Mouse (Mus musculus) heart, embryonic 15.5 days (tissue): ENCODE results near the gene Zfp219. TPM values are rescaled to one million over a fixed set of nuclear protein-coding genes. Genes with fewer than 3 reads are reported as not detected.
"Not testable (repeated sequence)": the region's sequence is repeated elsewhere in the genome, so short reads cannot be mapped to it uniquely, and the experiment has no call there.

Source experiments
- ATAC-seq: fragments of 200-750 bp; cut with Nextera tagmentation; replicated peaks from 2 replicates; pipeline ENCODE4 v1.8.0; 2017; ENCODE audit warnings: low read depth, moderate TSS enrichment; ENCODE audit not compliant: insufficient number of reproducible peaks, insufficient read depth, low FRiP score
- H3K27ac ChIP-seq: fragments of 300-500 bp; sonication (generic); 2 replicates; pipeline ENCODE4 v1.5.1; 2015; ENCODE audit warnings: mild to moderate bottlenecking, inconsistent platforms
- H3K27me3 ChIP-seq: fragments of 300-500 bp; sonication (generic); 2 replicates; pipeline ENCODE4 v1.6.1; 2015; ENCODE audit warnings: inconsistent platforms
- H3K36me3 ChIP-seq: fragments of 300-500 bp; sonication (generic); 2 replicates; pipeline ENCODE4 v1.6.1; 2015; ENCODE audit warnings: mild to moderate bottlenecking, inconsistent platforms
- H3K4me1 ChIP-seq: fragments of 300-500 bp; sonication (generic); replicated peaks from 2 replicates; pipeline ENCODE4 v1.6.1; 2015; ENCODE audit warnings: inconsistent platforms
- H3K4me2 ChIP-seq: fragments of 300-500 bp; sonication (generic); 2 replicates; pipeline ENCODE4 v1.6.1; 2015; ENCODE audit warnings: inconsistent platforms, mild to moderate bottlenecking, moderate library complexity
- H3K4me3 ChIP-seq: fragments of 300-500 bp; sonication (generic); 2 replicates; pipeline ENCODE4 v1.5.1; 2015; ENCODE audit warnings: mild to moderate bottlenecking, inconsistent platforms
- H3K9ac ChIP-seq: fragments of 300-500 bp; sonication (generic); 2 replicates; pipeline ENCODE4 v1.6.1; 2015; ENCODE audit warnings: mild to moderate bottlenecking, inconsistent platforms
- H3K9me3 ChIP-seq: fragments of 300-500 bp; sonication (generic); replicated peaks from 2 replicates; pipeline ENCODE4 v1.6.1; 2016; ENCODE audit warnings: inconsistent platforms
- WGBS: fragments of 180-500 bp; shearing (Covaris S2); methylation state at CpG from one replicate; pipeline ENCODE4 v1.1.7; 2015; ENCODE audit warnings: mixed read lengths; 5-methylcytosine and 5-hydroxymethylcytosine counted together
- polyA plus RNA-seq: library from polyadenylated mRNA; unstranded; fragments of >200 nt; fragmentation: Nextera tagmentation; extraction: Ambion mirVana; gene quantifications from 2 replicates; pipeline ENCODE4 v1.2.1, GENCODE M21; 2015

Gene Zfp219
- polyA plus RNA-seq, result 18.1 and 23.6 TPM in 2 replicates

- Histone ChIP-seq H3K4me1 (peaks cover 46% of the 10 kb centered on the region), H3K27ac (peak within 1 kb of the TSS; percentile 100), H3K9me3 (no peaks in the 10 kb centered on the region), H3K36me3 (no peaks in the 10 kb centered on the region), H3K9ac (peak within 1 kb of the TSS; percentile 88), H3K27me3 (no peaks in the 10 kb centered on the region), H3K4me3 (peak within 1 kb of the TSS; percentile 68), H3K4me2 (peak within 1 kb of the TSS; percentile 81)
- 8% methylated on average over 15 of the region's 15 CpGs for WGBS
- ATAC-seq, result peak; percentile 68
These were observed at the start of gene Zfp219 for GRCm38 (mm10) chr14:52020486-52021137. TSS of gene Zfp219 (minus strand) at chr14:52020733.

GRCm38 (mm10) chr14:52066135-52066534 is 45.6 kb upstream of the Zfp219 start:
- no peaks in the 10 kb centered on the region for H3K9me3 ChIP-seq
- H3K4me1 ChIP-seq, result no peaks in the 10 kb centered on the region
- no peak overlapping the region for H3K4me2 ChIP-seq
- no peak overlapping the region for H3K4me3 ChIP-seq
- peaks cover 6% of the 10 kb centered on the region; the same call in 1 of the 2 replicates for H3K36me3 ChIP-seq
- 53% methylated on average over 4 of the region's 4 CpGs for WGBS
- no peaks in the 10 kb centered on the region for H3K27me3 ChIP-seq
- no peak overlapping the region for H3K9ac ChIP-seq
- no peak for ATAC-seq
- H3K27ac ChIP-seq, result no peak overlapping the region

GRCm38 (mm10) chr14:52061798-52062197 is 41.3 kb upstream of the Zfp219 start:
- Histone ChIP-seq H3K4me2 (no peak overlapping the region), H3K27me3 (no peaks in the 10 kb centered on the region), H3K9ac (no peak overlapping the region), H3K36me3 (no peaks in the 10 kb centered on the region), H3K9me3 (no peaks in the 10 kb centered on the region), H3K27ac (no peak overlapping the region), H3K4me1 (no peaks in the 10 kb centered on the region), H3K4me3 (no peak overlapping the region)
- WGBS, result 84% methylated on average over 8 of the region's 8 CpGs
- no peak for ATAC-seq

GRCm38 (mm10) chr14:52060800-52061199 is 40.3 kb upstream of the Zfp219 start:
- no peak overlapping the region for H3K4me3 ChIP-seq
- H3K27me3 ChIP-seq, result no peaks in the 10 kb centered on the region
- no peak overlapping the region for H3K27ac ChIP-seq
- no peaks in the 10 kb centered on the region for H3K9me3 ChIP-seq
- ATAC-seq, result no peak
- H3K4me2 ChIP-seq, result no peak overlapping the region
- no peak overlapping the region for H3K9ac ChIP-seq
- H3K4me1 ChIP-seq, result no peaks in the 10 kb centered on the region
- no peaks in the 10 kb centered on the region for H3K36me3 ChIP-seq
- WGBS, result 76% methylated on average over 1 of the region's 1 CpGs

GRCm38 (mm10) chr14:52059982-52060381 is 39.4 kb upstream of the Zfp219 start:
- Histone ChIP-seq H3K27me3 (no peaks in the 10 kb centered on the region), H3K4me2 (no peak overlapping the region), H3K4me1 (no peaks in the 10 kb centered on the region), H3K9me3 (no peaks in the 10 kb centered on the region), H3K27ac (no peak overlapping the region), H3K9ac (no peak overlapping the region), H3K36me3 (no peaks in the 10 kb centered on the region), H3K4me3 (no peak overlapping the region)
- no peak for ATAC-seq
- WGBS, result 65% methylated on average over 4 of the region's 4 CpGs

- not testable (repeated sequence) for H3K36me3 ChIP-seq, H3K4me3 ChIP-seq, H3K27ac ChIP-seq, H3K4me1 ChIP-seq, ATAC-seq, H3K9ac ChIP-seq, H3K4me2 ChIP-seq, H3K27me3 ChIP-seq, H3K9me3 ChIP-seq
- 91% methylated on average over 3 of the region's 3 CpGs for WGBS
These were observed 32.2 kb upstream of the Zfp219 start for GRCm38 (mm10) chr14:52052720-52053119.

- WGBS, result 74% methylated on average over 9 of the region's 9 CpGs
- no peak overlapping the region for H3K9ac ChIP-seq
- no peak overlapping the region for H3K4me2 ChIP-seq
These were observed 25.5 kb upstream of the Zfp219 start for GRCm38 (mm10) chr14:52045966-52046565.

GRCm38 (mm10) chr14:52044901-52045678 is 24.6 kb upstream of the Zfp219 start:
- H3K27ac ChIP-seq, result no peak overlapping the region
- H3K36me3 ChIP-seq, result no peaks in the 10 kb centered on the region
- H3K9me3 ChIP-seq, result no peaks in the 10 kb centered on the region
- H3K4me1 ChIP-seq, result peaks cover 2% of the 10 kb centered on the region; the same call in 1 of the 2 replicates
- 7% methylated on average over 8 of the region's 8 CpGs for WGBS
- no peaks in the 10 kb centered on the region for H3K27me3 ChIP-seq
- H3K4me2 ChIP-seq, result 0 out of 2 replicates have a peak overlapping the region, but pooled peaks have one; percentile 21
- ATAC-seq, result no peak
- H3K4me3 ChIP-seq, result no peak overlapping the region
- no peak overlapping the region for H3K9ac ChIP-seq

More at GRCm38 (mm10) chr14:52045966-52046565, 25.5 kb upstream of the Zfp219 start:
- H3K4me1 ChIP-seq, result peaks cover 2% of the 10 kb centered on the region; the same call in 1 of the 2 replicates
- no peaks in the 10 kb centered on the region for H3K36me3 ChIP-seq
- no peak for ATAC-seq
- H3K27ac ChIP-seq, result no peak overlapping the region
- H3K27me3 ChIP-seq, result no peaks in the 10 kb centered on the region
- H3K4me3 ChIP-seq, result no peak overlapping the region
- no peaks in the 10 kb centered on the region for H3K9me3 ChIP-seq

- Histone ChIP-seq H3K27ac (no peak overlapping the region), H3K9ac (no peak overlapping the region), H3K4me1 (peaks cover 2% of the 10 kb centered on the region; the same call in 1 of the 2 replicates), H3K27me3 (no peaks in the 10 kb centered on the region), H3K4me3 (no peak overlapping the region), H3K36me3 (no peaks in the 10 kb centered on the region), H3K4me2 (no peak overlapping the region), H3K9me3 (no peaks in the 10 kb centered on the region)
- WGBS, result 50% methylated on average over 6 of the region's 6 CpGs
- no peak for ATAC-seq
These were observed 22.9 kb upstream of the Zfp219 start for GRCm38 (mm10) chr14:52043446-52043845.

- not testable (repeated sequence) for H3K27me3 ChIP-seq, H3K36me3 ChIP-seq, H3K4me3 ChIP-seq, H3K4me1 ChIP-seq, ATAC-seq, H3K9me3 ChIP-seq, H3K9ac ChIP-seq, H3K4me2 ChIP-seq, H3K27ac ChIP-seq
- WGBS, result 50% methylated on average over 3 of the region's 3 CpGs
These were observed 21.8 kb upstream of the Zfp219 start, which contains the start of gene Olfr221 for GRCm38 (mm10) chr14:52042359-52042758. TSS of gene Olfr221 (minus strand) at chr14:52042459.

GRCm38 (mm10) chr14:52039332-52039731 is 18.8 kb upstream of the Zfp219 start:
- no peak for ATAC-seq
- Histone ChIP-seq H3K4me1 (no peaks in the 10 kb centered on the region), H3K9me3 (no peaks in the 10 kb centered on the region), H3K27ac (no peak overlapping the region), H3K4me2 (no peak overlapping the region), H3K27me3 (no peaks in the 10 kb centered on the region), H3K4me3 (no peak overlapping the region), H3K9ac (no peak overlapping the region), H3K36me3 (no peaks in the 10 kb centered on the region)
- 84% methylated on average over 5 of the region's 5 CpGs for WGBS
